Mouse (Mus musculus): ENCODE data around the gene Enah. TPM values are rescaled to one million over a fixed set of nuclear protein-coding genes. Genes with fewer than 3 reads are reported as not detected.

Enah gene
- polyA plus RNA-seq, 1 experiment from 2014 or later = 17.9 TPM

- H3K4me3 ChIP-seq (replicated peaks) = no peak overlapping the region
- ATAC-seq (ENCODE audit: insufficient read depth, low FRiP score, low read depth) = no peak
- H3K36me3 ChIP-seq = no peaks in the 10 kb centered on the region
- peak overlapping the region; percentile 12; the same call in 1 of the 2 replicates for H3K27ac ChIP-seq
- no peaks in the 10 kb centered on the region for H3K9me3 ChIP-seq
- no peak overlapping the region for H3K9ac ChIP-seq
- H3K27me3 ChIP-seq (replicated peaks) = no peaks in the 10 kb centered on the region
- H3K4me1 ChIP-seq = no peaks in the 10 kb centered on the region
- H3K4me2 ChIP-seq = no peak overlapping the region
- 79% methylated on average over 5 of the region's 5 CpGs for WGBS
Observed at GRCm38 (mm10) chr1:182026821-182027220, 7.0 kb upstream of the Enah start.

DNA sequence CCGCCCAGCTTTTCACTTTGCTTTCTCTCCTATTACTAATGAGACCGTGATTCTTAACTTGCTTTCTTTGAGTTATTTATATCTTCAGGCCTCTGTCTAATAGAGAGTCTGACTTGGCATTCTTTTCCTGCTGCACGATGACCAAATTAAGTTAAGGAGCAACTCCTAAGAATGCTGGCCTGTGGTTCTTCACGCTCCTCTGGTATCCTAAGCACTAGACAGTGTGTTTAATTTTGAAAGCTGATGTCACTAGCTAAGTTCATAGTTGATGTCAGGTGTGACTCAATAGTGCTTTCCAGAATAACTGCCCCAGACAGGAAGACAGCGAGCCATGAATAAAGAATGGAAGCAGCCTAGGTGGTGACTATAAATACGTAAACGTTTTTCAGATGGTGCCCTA lies 6.3 kb upstream of the Enah start:
- Histone ChIP-seq H3K4me3 (replicated peaks) (no peak overlapping the region), H3K36me3 (no peaks in the 10 kb centered on the region), H3K9me3 (no peaks in the 10 kb centered on the region), H3K9ac (no peak overlapping the region), H3K27me3 (replicated peaks) (no peaks in the 10 kb centered on the region), H3K27ac (peak overlapping the region; percentile 12), H3K4me2 (no peak overlapping the region), H3K4me1 (no peaks in the 10 kb centered on the region)
- 49% methylated on average over 7 of the region's 7 CpGs for WGBS
- ATAC-seq (ENCODE audit: insufficient read depth, low FRiP score, low read depth) = no peak

DNA sequence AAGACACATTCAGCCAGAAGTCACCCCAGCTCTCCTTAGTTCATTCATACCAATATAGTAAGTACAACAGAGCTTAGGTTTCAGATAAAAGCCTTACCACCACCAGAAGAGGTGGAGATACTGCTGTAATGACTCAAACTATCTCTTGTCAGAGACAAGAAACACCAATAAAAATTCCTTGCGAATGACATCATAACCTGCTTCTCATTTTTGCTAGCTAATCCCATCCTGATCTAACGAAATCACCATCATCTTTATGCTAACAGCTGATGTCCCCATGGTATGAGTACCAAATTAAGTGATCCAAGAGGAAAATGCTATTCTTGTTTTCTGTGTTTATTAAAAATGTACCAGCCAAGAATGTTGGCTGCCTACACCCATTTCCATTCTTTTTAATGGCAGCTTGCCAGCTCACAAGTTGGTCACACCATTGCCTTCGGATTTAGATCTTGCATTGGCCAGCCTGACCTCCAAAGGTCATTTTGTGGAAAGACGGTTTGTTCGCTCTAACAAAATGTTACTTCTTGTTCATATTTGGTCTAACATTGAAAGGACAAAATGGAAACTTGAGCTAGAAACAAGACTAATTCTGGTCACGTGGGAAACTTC lies 2.0 kb upstream of the Enah start:
- Histone ChIP-seq H3K9me3 (no peaks in the 10 kb centered on the region), H3K27me3 (replicated peaks) (no peaks in the 10 kb centered on the region), H3K9ac (no peak overlapping the region), H3K4me2 (no peak overlapping the region), H3K27ac (no peak overlapping the region), H3K4me1 (no peaks in the 10 kb centered on the region), H3K36me3 (no peaks in the 10 kb centered on the region), H3K4me3 (replicated peaks) (no peak overlapping the region)
- 77% methylated on average over 6 of the region's 6 CpGs for WGBS
- ATAC-seq (ENCODE audit: insufficient read depth, low FRiP score, low read depth) = no peak

GRCm38 (mm10) chr1:182020831-182021460 lies 1.2 kb upstream of the Enah start:
- Histone ChIP-seq H3K4me1 (no peaks in the 10 kb centered on the region), H3K36me3 (no peaks in the 10 kb centered on the region), H3K27ac (peak overlapping the region; percentile 90; the same call in 1 of the 2 replicates), H3K4me3 (replicated peaks) (peak overlapping the region; percentile 83), H3K4me2 (peak overlapping the region; percentile 73), H3K9me3 (no peaks in the 10 kb centered on the region), H3K27me3 (replicated peaks) (no peaks in the 10 kb centered on the region), H3K9ac (peak overlapping the region; percentile 90; the same call in 1 of the 2 replicates)
- 27% methylated on average over 11 of the region's 11 CpGs for WGBS
- ATAC-seq (ENCODE audit: insufficient read depth, low FRiP score, low read depth) = no peak

DNA sequence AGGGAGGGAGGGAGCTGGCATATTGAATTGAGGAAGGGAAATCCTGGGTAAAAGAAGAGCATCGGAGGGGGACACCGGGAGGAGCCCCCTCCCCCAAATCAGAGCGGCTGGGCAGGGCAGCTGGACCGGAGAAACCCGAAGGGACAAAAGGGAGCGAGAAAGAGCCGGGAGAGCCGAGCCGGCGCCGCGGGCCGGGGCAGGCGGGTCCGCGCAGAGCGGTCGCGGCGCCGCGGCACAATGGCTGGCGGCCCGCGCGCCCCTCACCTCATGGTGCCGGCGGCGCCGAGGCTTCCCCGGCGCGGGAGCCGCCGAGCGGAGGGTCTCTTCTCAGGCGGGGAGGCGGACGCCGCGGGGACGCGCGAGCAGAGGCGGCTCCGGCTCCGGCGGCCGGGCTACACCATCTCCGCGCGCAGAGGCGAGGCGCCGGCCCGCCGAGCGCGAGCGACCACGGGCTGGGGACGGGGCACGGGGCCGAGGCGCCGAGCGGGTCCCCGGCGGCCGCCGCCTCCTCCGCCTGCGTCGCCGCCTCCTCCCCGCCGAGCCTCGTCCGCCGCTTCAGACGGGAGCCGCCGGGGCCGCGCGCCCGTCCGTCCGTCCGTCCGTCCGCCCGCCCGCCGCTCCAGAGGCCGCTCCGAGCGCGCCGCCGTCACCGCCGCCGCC lies 394 bp downstream of the Enah start:
- 0% methylated on average over 45 of the region's 104 CpGs for WGBS
- Histone ChIP-seq H3K4me1 (no peaks in the 10 kb centered on the region), H3K27ac (peak overlapping the region; percentile 90), H3K4me2 (peak overlapping the region; percentile 73), H3K4me3 (replicated peaks) (peak overlapping the region; percentile 83), H3K27me3 (replicated peaks) (no peaks in the 10 kb centered on the region), H3K9ac (peak overlapping the region; percentile 90), H3K36me3 (no peaks in the 10 kb centered on the region), H3K9me3 (no peaks in the 10 kb centered on the region)
- ATAC-seq (ENCODE audit: insufficient read depth, low FRiP score, low read depth) = peak; percentile 52

DNA sequence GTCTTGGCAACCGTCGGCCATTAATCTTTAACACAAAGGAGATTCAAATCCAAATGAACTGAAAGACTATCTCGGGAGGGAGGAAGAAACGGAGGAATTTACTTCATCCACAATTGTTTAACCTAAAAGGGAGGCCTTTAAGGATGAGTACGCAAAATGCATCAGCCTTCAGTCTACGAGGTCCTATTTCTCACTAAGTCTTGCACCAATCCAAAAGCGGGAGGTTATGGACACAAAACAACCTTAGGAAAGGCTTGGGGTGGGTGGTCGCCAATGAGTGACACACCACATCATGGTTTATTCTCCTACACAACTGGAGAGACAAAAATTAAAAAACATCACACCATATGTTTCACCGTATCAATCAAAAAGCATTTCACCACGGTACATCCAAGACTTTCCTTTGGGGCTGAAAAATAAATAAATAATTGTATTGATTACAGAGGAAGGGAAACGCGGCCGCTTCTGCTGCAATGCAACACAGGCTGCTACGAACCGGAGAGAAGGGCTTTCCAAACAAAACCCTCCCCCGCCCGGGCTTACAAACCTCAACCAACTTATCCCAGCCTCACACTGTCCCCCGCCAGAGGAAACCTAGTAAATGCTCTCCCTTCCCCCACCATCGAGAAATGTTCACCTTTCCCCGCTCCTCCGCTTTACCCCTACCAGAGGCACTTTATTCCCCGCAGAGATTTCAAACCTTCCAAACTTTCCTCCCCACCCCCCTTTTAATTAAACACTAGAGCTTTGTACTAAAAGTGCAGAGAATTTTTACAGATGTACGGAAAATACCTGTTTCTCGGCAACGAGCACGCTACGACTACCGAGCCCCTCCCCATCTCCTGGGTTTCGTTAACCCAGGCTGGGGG lies 1.2 kb downstream of the Enah start:
- H3K27me3 ChIP-seq (replicated peaks) = no peaks in the 10 kb centered on the region
- H3K27ac ChIP-seq = peak overlapping the region; percentile 90
- ATAC-seq (ENCODE audit: insufficient read depth, low FRiP score, low read depth) = peak; percentile 23; the same call in 1 of the 2 replicates
- peak overlapping the region; percentile 90 for H3K9ac ChIP-seq
- 1% methylated on average over 29 of the region's 29 CpGs for WGBS
- H3K4me2 ChIP-seq = peak overlapping the region; percentile 73
- H3K36me3 ChIP-seq = no peaks in the 10 kb centered on the region
- no peaks in the 10 kb centered on the region for H3K9me3 ChIP-seq
- no peaks in the 10 kb centered on the region for H3K4me1 ChIP-seq
- peak overlapping the region; percentile 83 for H3K4me3 ChIP-seq (replicated peaks)

DNA sequence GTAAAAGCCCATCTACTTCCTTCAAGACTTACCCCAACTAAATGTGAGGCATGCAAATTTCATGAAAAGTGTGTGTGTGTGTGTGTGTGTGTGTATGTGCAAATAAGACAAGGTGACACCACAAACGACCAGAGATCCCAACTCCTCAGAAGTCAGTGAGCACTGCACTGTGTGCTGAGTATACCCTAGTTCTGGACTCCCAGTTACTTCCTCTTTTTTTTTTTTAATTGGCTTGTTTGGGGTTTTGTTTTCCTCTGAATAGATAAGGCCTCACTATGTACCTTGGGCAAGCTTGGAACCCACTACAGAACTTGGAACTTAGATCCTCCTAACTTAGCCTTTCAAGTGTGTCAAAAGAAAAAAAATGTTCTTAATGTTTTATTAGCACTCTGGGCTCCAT lies 14.0 kb downstream of the Enah start:
- Histone ChIP-seq H3K4me2 (no peak overlapping the region), H3K27ac (no peak overlapping the region), H3K9me3 (no peaks in the 10 kb centered on the region), H3K27me3 (replicated peaks) (no peaks in the 10 kb centered on the region), H3K4me3 (replicated peaks) (no peak overlapping the region), H3K36me3 (no peaks in the 10 kb centered on the region), H3K4me1 (no peaks in the 10 kb centered on the region), H3K9ac (no peak overlapping the region)
- ATAC-seq (ENCODE audit: insufficient read depth, low FRiP score, low read depth) = no peak
- WGBS = 63% methylated on average over 1 of the region's 1 CpGs

GRCm38 (mm10) chr1:181998673-181999072 lies 21.1 kb downstream of the Enah start:
- WGBS = 69% methylated on average over 4 of the region's 4 CpGs
- no peak overlapping the region for H3K27ac ChIP-seq
- no peaks in the 10 kb centered on the region for H3K4me1 ChIP-seq
- H3K9me3 ChIP-seq = no peaks in the 10 kb centered on the region
- H3K4me2 ChIP-seq = no peak overlapping the region
- no peak overlapping the region for H3K9ac ChIP-seq
- ATAC-seq (ENCODE audit: insufficient read depth, low FRiP score, low read depth) = no peak
- H3K4me3 ChIP-seq (replicated peaks) = no peak overlapping the region
- H3K36me3 ChIP-seq = no peaks in the 10 kb centered on the region
- no peaks in the 10 kb centered on the region for H3K27me3 ChIP-seq (replicated peaks)

- Histone ChIP-seq H3K4me2 (no peak overlapping the region), H3K27ac (no peak overlapping the region), H3K36me3 (no peaks in the 10 kb centered on the region), H3K9me3 (no peaks in the 10 kb centered on the region), H3K4me1 (no peaks in the 10 kb centered on the region), H3K9ac (no peak overlapping the region), H3K27me3 (replicated peaks) (no peaks in the 10 kb centered on the region), H3K4me3 (replicated peaks) (no peak overlapping the region)
- WGBS = 63% methylated on average over 3 of the region's 3 CpGs
- no peak for ATAC-seq (ENCODE audit: insufficient read depth, low FRiP score, low read depth)
Observed at GRCm38 (mm10) chr1:181997791-181998190, 22.0 kb downstream of the Enah start.

DNA sequence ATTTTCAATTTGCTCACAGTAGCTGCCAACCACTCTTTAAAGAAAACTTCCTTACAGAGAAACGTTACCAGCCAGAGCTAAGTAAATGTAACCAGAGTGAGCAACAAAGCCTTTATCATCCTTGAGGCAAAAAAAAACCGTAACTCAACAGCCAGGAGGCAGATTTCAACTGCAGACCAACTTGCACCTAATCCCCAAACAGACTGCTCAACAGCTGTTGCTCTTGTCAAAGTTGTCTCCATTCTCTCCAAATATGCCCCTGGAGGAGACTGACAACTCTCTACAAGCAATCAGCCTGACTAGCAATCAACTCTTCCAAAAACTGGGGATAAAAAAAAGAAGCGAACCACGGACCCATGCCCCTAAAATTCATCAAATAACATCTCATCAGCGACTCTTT lies 26.2 kb downstream of the Enah start:
- WGBS = 56% methylated on average over 5 of the region's 5 CpGs
- H3K4me3 ChIP-seq (replicated peaks) = no peak overlapping the region
- no peak for ATAC-seq (ENCODE audit: insufficient read depth, low FRiP score, low read depth)
- H3K36me3 ChIP-seq = no peaks in the 10 kb centered on the region
- H3K4me2 ChIP-seq = no peak overlapping the region
- no peaks in the 10 kb centered on the region for H3K4me1 ChIP-seq
- H3K9ac ChIP-seq = no peak overlapping the region
- no peaks in the 10 kb centered on the region for H3K27me3 ChIP-seq (replicated peaks)
- no peaks in the 10 kb centered on the region for H3K9me3 ChIP-seq
- no peak overlapping the region for H3K27ac ChIP-seq

- Histone ChIP-seq H3K4me1 (peaks cover 3% of the 10 kb centered on the region; the same call in 1 of the 2 replicates), H3K9ac (no peak overlapping the region), H3K36me3 (no peaks in the 10 kb centered on the region), H3K27ac (no peak overlapping the region), H3K27me3 (replicated peaks) (no peaks in the 10 kb centered on the region), H3K4me3 (replicated peaks) (no peak overlapping the region), H3K4me2 (no peak overlapping the region), H3K9me3 (no peaks in the 10 kb centered on the region)
- ATAC-seq (ENCODE audit: insufficient read depth, low FRiP score, low read depth) = no peak
- WGBS = 72% methylated on average over 2 of the region's 2 CpGs
Observed at GRCm38 (mm10) chr1:181988367-181988766, 31.4 kb downstream of the Enah start.

Measured in stomach, embryonic 15.5 days (tissue).